Mouse (Mus musculus): ENCODE measurements around the gene Rnf103. TPM values are rescaled to one million over a fixed set of nuclear protein-coding genes. Genes with fewer than 3 reads are reported as not detected.

Gene Rnf103
- 11.6 and 29.7 TPM in 2 replicates for polyA plus RNA-seq (2012; rRNA removed; ENCODE audit: low replicate concordance)

DNA sequence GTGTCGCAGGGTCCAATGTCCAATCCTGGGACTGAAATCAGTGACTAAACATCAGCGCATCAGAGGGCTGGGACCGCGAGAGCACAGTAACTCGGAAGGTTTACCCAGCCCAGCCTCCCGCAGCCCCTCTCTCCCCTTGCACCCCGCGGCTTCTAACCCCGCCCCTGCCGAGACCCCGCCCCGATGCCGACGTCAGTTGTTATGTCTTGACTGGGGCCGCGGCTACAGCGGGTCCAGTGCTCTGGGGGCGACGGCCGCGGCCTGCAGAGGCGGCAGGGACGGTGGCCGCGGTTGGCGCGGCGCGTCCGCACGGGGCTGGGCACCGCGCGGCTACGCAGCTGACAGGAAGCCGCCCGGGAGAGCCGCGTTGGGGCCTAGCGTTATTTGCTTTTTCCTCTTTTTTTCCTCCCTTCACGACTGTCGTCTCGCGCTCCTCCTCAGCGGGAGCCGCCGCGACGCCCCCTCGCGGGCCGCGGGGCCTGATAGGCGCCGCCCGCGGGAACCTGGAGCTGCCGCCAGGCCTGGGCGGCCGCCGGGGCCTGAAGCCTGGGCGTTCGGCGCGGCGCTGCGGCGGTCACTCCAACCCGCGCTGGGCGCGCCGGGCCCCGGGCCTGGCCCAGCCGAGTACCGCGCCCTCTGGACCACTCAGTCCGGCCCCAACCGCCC, at the start of gene Rnf103:
Rnf103 (plus strand) TSS at position 220 of the 666 bp plus-strand sequence.

GRCm38 (mm10) chr6:71543686-71544499, 50.2 kb downstream of the Rnf103 start, which contains the start of gene Chmp3:
TSS of gene Chmp3 (plus strand) at chr6:71543797.

Other genes with a start within 250 kb of the Rnf103 start
- gene Krcc1, start 222.2 kb upstream of the Rnf103 start, polyA plus RNA-seq (2012; rRNA removed; ENCODE audit: low replicate concordance): 7.2 and 14.7 TPM in 2 replicates
- gene Smyd1, start 171.7 kb upstream of the Rnf103 start, polyA plus RNA-seq (2012; rRNA removed; ENCODE audit: low replicate concordance): 0.73 and 44.1 TPM in 2 replicates
- gene Cd8b1, start 171.1 kb upstream of the Rnf103 start, polyA plus RNA-seq (2012; rRNA removed; ENCODE audit: low replicate concordance): 29.0 and 33.4 TPM in 2 replicates
- 24.0 and 28.6 TPM in 2 replicates for gene Cd8a, start 120.5 kb upstream of the Rnf103 start, polyA plus RNA-seq (2012; rRNA removed; ENCODE audit: low replicate concordance)
- 23.0 and 58.6 TPM in 2 replicates for gene Rmnd5a, start 53.3 kb upstream of the Rnf103 start, polyA plus RNA-seq (2012; rRNA removed; ENCODE audit: low replicate concordance)
- 23.8 and 64.4 TPM in 2 replicates for gene Chmp3, start 49.9 kb downstream of the Rnf103 start, polyA plus RNA-seq (2012; rRNA removed; ENCODE audit: low replicate concordance)
- 8.7 and 20.0 TPM in 2 replicates for gene Kdm3a, start 139.1 kb downstream of the Rnf103 start, polyA plus RNA-seq (2012; rRNA removed; ENCODE audit: low replicate concordance)
- 1.8 and 9.1 TPM in 2 replicates for gene Reep1, start 213.7 kb downstream of the Rnf103 start, polyA plus RNA-seq (2012; rRNA removed; ENCODE audit: low replicate concordance)

Measured in mammary gland, adult 2 months (tissue).